Mouse (Mus musculus) hindbrain, embryonic 14.5 days (tissue): ENCODE measurements around the gene Gopc. TPM values are rescaled to one million over a fixed set of nuclear protein-coding genes. Genes with fewer than 3 reads are reported as not detected.
A peak's percentile ranks its signal among the peaks of the same experiment; 100 is the strongest.
"Not testable (repeated sequence)": the region's sequence is repeated elsewhere in the genome, so short reads cannot be mapped to it uniquely, and the experiment has no call there.

Experiments
- ATAC-seq: fragments of 200-750 bp; cut with Nextera tagmentation; 2 replicates; pipeline ENCODE4 v1.8.0; 2017; ENCODE audit warnings: moderate number of reproducible peaks, mild to moderate bottlenecking, moderate TSS enrichment, moderate library complexity; ENCODE audit not compliant: low FRiP score
- DNase-seq: peaks from one replicate; pipeline ENCODE4 v3.0.0-alpha.2; 2015; ENCODE audit warnings: low spot score
- H3K27ac ChIP-seq: fragments of 300-500 bp; sonication (generic); 2 replicates; pipeline ENCODE4 v1.5.1; 2014; ENCODE audit warnings: mild to moderate bottlenecking, moderate library complexity
- H3K27me3 ChIP-seq: fragments of 300-500 bp; sonication (generic); 2 replicates; pipeline ENCODE4 v1.6.1; 2014; ENCODE audit warnings: mild to moderate bottlenecking, low read length, mixed read lengths; ENCODE audit not compliant: control insufficient read depth, insufficient read depth
- H3K36me3 ChIP-seq: fragments of 300-500 bp; sonication (generic); replicated peaks from 2 replicates; pipeline ENCODE4 v1.6.1; 2014; ENCODE audit not compliant: control insufficient read depth, insufficient read depth
- H3K4me1 ChIP-seq: fragments of 300-500 bp; sonication (generic); replicated peaks from 2 replicates; pipeline ENCODE4 v1.6.1; 2014; ENCODE audit warnings: antibody characterized with exemption, low read length, mixed read lengths; ENCODE audit not compliant: control insufficient read depth, insufficient read depth
- H3K4me2 ChIP-seq: fragments of 300-500 bp; sonication (generic); replicated peaks from 2 replicates; pipeline ENCODE4 v1.6.1; 2014; ENCODE audit warnings: mild to moderate bottlenecking, moderate library complexity
- H3K4me3 ChIP-seq: fragments of 300-500 bp; sonication (generic); replicated peaks from 2 replicates; pipeline ENCODE4 v1.5.1; 2014; ENCODE audit warnings: mild to moderate bottlenecking, low read length
- H3K9ac ChIP-seq: fragments of 300-500 bp; sonication (generic); 2 replicates; pipeline ENCODE4 v1.6.1; 2014
- H3K9me3 ChIP-seq: fragments of 300-500 bp; sonication (generic); 2 replicates; pipeline ENCODE4 v1.6.1; 2016; ENCODE audit warnings: low read length; ENCODE audit not compliant: control insufficient read depth
- WGBS: fragments of 180-500 bp; shearing (Covaris S2); extraction: QIAGEN DNeasy Blood & Tissue Kit; methylation state at CpG from one replicate; pipeline ENCODE4 v1.1.7; 2014; 5-methylcytosine and 5-hydroxymethylcytosine counted together
- polyA plus RNA-seq: library from polyadenylated mRNA; unstranded; fragments of >200 nt; fragmentation: Nextera tagmentation; extraction: Ambion mirVana; gene quantifications from 2 replicates; pipeline ENCODE4 v1.2.1, GENCODE M21; 2014

The Gopc gene
- polyA plus RNA-seq, 1 experiment from 2014 or later: 26.1 TPM

- Histone ChIP-seq H3K4me1 (no peaks in the 10 kb centered on the region), H3K4me3 (no peak overlapping the region), H3K4me2 (no peak overlapping the region), H3K36me3 (peaks cover 6% of the 10 kb centered on the region; the same call in 1 of the 2 replicates), H3K9ac (no peak overlapping the region), H3K9me3 (no peaks in the 10 kb centered on the region), H3K27ac (no peak overlapping the region), H3K27me3 (no peaks in the 10 kb centered on the region)
- no peak for ATAC-seq
- DNase-seq: peak; percentile 75
- 0% methylated on average over 1 of the region's 1 CpGs for WGBS
These were observed 50.9 kb downstream of the Gopc start for GRCm38 (mm10) chr10:52331007-52331406.

- H3K9ac ChIP-seq: no peak overlapping the region
- H3K27ac ChIP-seq: no peak overlapping the region
- no peaks in the 10 kb centered on the region for H3K9me3 ChIP-seq
- ATAC-seq: no peak
- no peak overlapping the region for H3K4me3 ChIP-seq
- DNase-seq: no peak
- H3K27me3 ChIP-seq: no peaks in the 10 kb centered on the region
- H3K36me3 ChIP-seq: peaks cover 3% of the 10 kb centered on the region; the same call in 1 of the 2 replicates
- 97% methylated on average over 3 of the region's 3 CpGs for WGBS
- H3K4me2 ChIP-seq: no peak overlapping the region
- H3K4me1 ChIP-seq: no peaks in the 10 kb centered on the region
These were observed 60.0 kb downstream of the Gopc start for GRCm38 (mm10) chr10:52321918-52322317.

GRCm38 (mm10) chr10:52319506-52320286 lies 62.2 kb downstream of the Gopc start:
- Histone ChIP-seq H3K4me3 (no peak overlapping the region), H3K4me2 (no peak overlapping the region), H3K36me3 (peaks cover 3% of the 10 kb centered on the region; the same call in 1 of the 2 replicates), H3K27me3 (no peaks in the 10 kb centered on the region), H3K4me1 (no peaks in the 10 kb centered on the region), H3K9ac (no peak overlapping the region), H3K9me3 (no peaks in the 10 kb centered on the region), H3K27ac (no peak overlapping the region)
- DNase-seq: no peak
- 94% methylated on average over 28 of the region's 28 CpGs for WGBS
- ATAC-seq: no peak

GRCm38 (mm10) chr10:52309196-52309595 lies 72.7 kb downstream of the Gopc start:
- H3K4me2 ChIP-seq: no peak overlapping the region
- no peak overlapping the region for H3K9ac ChIP-seq
- peaks cover 7% of the 10 kb centered on the region for H3K36me3 ChIP-seq
- DNase-seq: no peak
- no peaks in the 10 kb centered on the region for H3K4me1 ChIP-seq
- no peaks in the 10 kb centered on the region for H3K9me3 ChIP-seq
- WGBS: 85% methylated on average over 8 of the region's 8 CpGs
- ATAC-seq: no peak
- no peak overlapping the region for H3K4me3 ChIP-seq
- H3K27me3 ChIP-seq: no peaks in the 10 kb centered on the region
- no peak overlapping the region for H3K27ac ChIP-seq

- 53% methylated on average over 7 of the region's 7 CpGs for WGBS
- no peaks in the 10 kb centered on the region for H3K4me1 ChIP-seq
- ATAC-seq: no peak
These were observed 77.3 kb downstream of the Gopc start for GRCm38 (mm10) chr10:52304574-52304973.

GRCm38 (mm10) chr10:52302271-52302670 lies 79.7 kb downstream of the Gopc start:
- no peaks in the 10 kb centered on the region for H3K4me1 ChIP-seq
- no peak for DNase-seq
- H3K36me3 ChIP-seq: no peaks in the 10 kb centered on the region; the same call in 1 of the 2 replicates

More at GRCm38 (mm10) chr10:52304574-52304973, 77.3 kb downstream of the Gopc start:
- no peak overlapping the region for H3K27ac ChIP-seq
- no peak overlapping the region for H3K4me2 ChIP-seq
- no peaks in the 10 kb centered on the region for H3K9me3 ChIP-seq
- H3K36me3 ChIP-seq: no peaks in the 10 kb centered on the region; the same call in 1 of the 2 replicates
- H3K4me3 ChIP-seq: no peak overlapping the region
- H3K27me3 ChIP-seq: no peaks in the 10 kb centered on the region
- DNase-seq: no peak
- no peak overlapping the region for H3K9ac ChIP-seq

GRCm38 (mm10) chr10:52301766-52302165 lies 80.2 kb downstream of the Gopc start:
- no peak overlapping the region for H3K9ac ChIP-seq
- ATAC-seq (no peak), DNase-seq (no peak)
- H3K36me3 ChIP-seq: no peaks in the 10 kb centered on the region; the same call in 1 of the 2 replicates
- WGBS: 98% methylated on average over 4 of the region's 4 CpGs
- H3K4me1 ChIP-seq: no peaks in the 10 kb centered on the region
- H3K9me3 ChIP-seq: no peaks in the 10 kb centered on the region
- H3K27ac ChIP-seq: no peak overlapping the region
- H3K4me2 ChIP-seq: no peak overlapping the region
- H3K27me3 ChIP-seq: no peaks in the 10 kb centered on the region
- H3K4me3 ChIP-seq: no peak overlapping the region

More at GRCm38 (mm10) chr10:52302271-52302670, 79.7 kb downstream of the Gopc start:
- Histone ChIP-seq H3K9ac (no peak overlapping the region), H3K27ac (no peak overlapping the region), H3K4me3 (no peak overlapping the region), H3K4me2 (no peak overlapping the region), H3K9me3 (no peaks in the 10 kb centered on the region), H3K27me3 (no peaks in the 10 kb centered on the region)
- ATAC-seq: no peak

GRCm38 (mm10) chr10:52298568-52298967 lies 83.4 kb downstream of the Gopc start:
- not testable (repeated sequence) for H3K4me2 ChIP-seq, H3K9ac ChIP-seq, H3K36me3 ChIP-seq, ATAC-seq, H3K4me3 ChIP-seq, DNase-seq, H3K27me3 ChIP-seq, H3K9me3 ChIP-seq, H3K4me1 ChIP-seq, H3K27ac ChIP-seq

GRCm38 (mm10) chr10:52295934-52296333 lies 86.0 kb downstream of the Gopc start:
- H3K27me3 ChIP-seq: no peaks in the 10 kb centered on the region
- H3K36me3 ChIP-seq: no peaks in the 10 kb centered on the region
- H3K9me3 ChIP-seq: no peaks in the 10 kb centered on the region
- ATAC-seq (no peak), DNase-seq (no peak)
- H3K4me1 ChIP-seq: no peaks in the 10 kb centered on the region
- H3K4me2 ChIP-seq: no peak overlapping the region
- H3K4me3 ChIP-seq: no peak overlapping the region
- 72% methylated on average over 2 of the region's 2 CpGs for WGBS
- H3K9ac ChIP-seq: no peak overlapping the region
- no peak overlapping the region for H3K27ac ChIP-seq
